Mouse (Mus musculus) bone marrow, adult 2 months (tissue): ENCODE results near the gene Rph3a. TPM values are rescaled to one million over a fixed set of nuclear protein-coding genes. Genes with fewer than 3 reads are reported as not detected.
A peak's percentile ranks its signal among the peaks of the same experiment; 100 is the strongest.

Experiments used
- H3K27ac ChIP-seq: fragments of 200-500 bp; 2 replicates; pipeline ENCODE4 v1.5.1; 2012; ENCODE audit warnings: low read depth, mild to moderate bottlenecking, control low read depth, inconsistent platforms, low read length; ENCODE audit not compliant: control insufficient read depth, poor library complexity, insufficient read depth
- H3K4me1 ChIP-seq: fragments of 200-500 bp; 2 replicates; pipeline ENCODE4 v1.6.1; 2011; ENCODE audit warnings: low read length; ENCODE audit not compliant: control insufficient read depth, insufficient read depth
- H3K4me3 ChIP-seq: fragments of 200-500 bp; replicated peaks from 2 replicates; pipeline ENCODE3; 2011; ENCODE audit warnings: mild to moderate bottlenecking, low read depth, low read length, control low read depth; ENCODE audit not compliant: control insufficient read depth
- CTCF ChIP-seq: fragments of 200-500 bp; IDR thresholded peaks from 2 replicates; pipeline ENCODE4 v1.5.1; 2011; ENCODE audit warnings: low read length, control low read depth; ENCODE audit not compliant: control insufficient read depth, insufficient read depth
- POLR2A ChIP-seq: fragments of 200-500 bp; IDR thresholded peaks from 2 replicates; pipeline ENCODE4 v1.6.1; 2011; ENCODE audit warnings: low read depth, mild to moderate bottlenecking, control low read depth, low read length, borderline replicate concordance; ENCODE audit not compliant: control insufficient read depth
- WGBS: fragments of 180-500 bp; shearing (Covaris S2); methylation state at CpG from one replicate; pipeline ENCODE4 v1.1.7; 2018; 5-methylcytosine and 5-hydroxymethylcytosine counted together
- polyA plus RNA-seq: library from polyadenylated mRNA; stranded (reverse); fragments of >200 nt; gene quantifications from 2 replicates; pipeline ENCODE4 v1.2.4, GENCODE M21; 2011; ENCODE audit warnings: low replicate concordance; ENCODE audit not compliant: missing spikeins, insufficient read depth, insufficient read length

The Rph3a gene
- polyA plus RNA-seq, 1 experiment: not detected

DNA sequence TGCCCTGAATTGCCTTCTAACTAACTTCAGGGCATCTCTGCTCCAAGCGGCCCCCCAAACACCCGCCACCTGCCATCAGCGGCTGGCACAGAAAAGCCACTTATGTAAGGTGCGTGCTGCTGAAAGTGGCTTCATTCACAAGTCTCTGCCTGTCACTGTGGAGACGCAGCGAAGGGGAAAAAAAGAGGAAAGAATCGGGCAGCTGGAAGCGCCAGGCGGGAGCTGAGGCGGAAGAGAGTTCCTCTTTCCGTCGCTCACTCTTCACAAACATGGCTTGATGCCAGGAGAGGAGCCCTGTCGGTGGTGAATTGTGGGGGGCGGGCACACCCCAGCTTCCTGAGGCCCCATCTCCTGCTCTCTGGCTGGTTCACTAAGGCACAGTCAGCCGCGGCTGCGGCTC, 6.1 kb downstream of the Rph3a start:
- Histone ChIP-seq H3K27ac (no peak overlapping the region), H3K4me3 (no peak overlapping the region), H3K4me1 (no peaks in the 10 kb centered on the region)
- 1% methylated on average over 17 of the region's 17 CpGs for WGBS
- TF ChIP-seq CTCF: no peak
- no peak for TF ChIP-seq POLR2A

DNA sequence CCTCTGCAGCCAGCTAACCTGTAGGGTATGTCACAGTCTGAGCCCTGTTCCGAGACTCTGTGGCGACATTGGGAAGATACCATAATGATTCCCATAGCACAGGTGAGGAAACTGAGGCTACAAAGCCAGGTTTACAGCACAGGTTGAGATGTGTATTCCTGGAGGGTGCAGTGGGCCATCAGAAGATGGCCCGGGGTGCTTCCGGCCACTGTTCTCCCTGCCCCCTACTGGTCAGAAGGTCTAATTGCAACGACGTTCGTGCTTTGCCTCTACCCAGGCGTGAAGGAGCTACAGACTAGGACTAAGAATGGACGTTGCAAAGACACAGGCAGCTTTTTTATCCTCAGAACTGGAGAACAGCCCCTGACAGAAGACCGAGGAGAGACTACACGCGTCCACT, 10.3 kb downstream of the Rph3a start:
- H3K4me3 ChIP-seq: no peak overlapping the region
- 35% methylated on average over 12 of the region's 12 CpGs for WGBS

DNA sequence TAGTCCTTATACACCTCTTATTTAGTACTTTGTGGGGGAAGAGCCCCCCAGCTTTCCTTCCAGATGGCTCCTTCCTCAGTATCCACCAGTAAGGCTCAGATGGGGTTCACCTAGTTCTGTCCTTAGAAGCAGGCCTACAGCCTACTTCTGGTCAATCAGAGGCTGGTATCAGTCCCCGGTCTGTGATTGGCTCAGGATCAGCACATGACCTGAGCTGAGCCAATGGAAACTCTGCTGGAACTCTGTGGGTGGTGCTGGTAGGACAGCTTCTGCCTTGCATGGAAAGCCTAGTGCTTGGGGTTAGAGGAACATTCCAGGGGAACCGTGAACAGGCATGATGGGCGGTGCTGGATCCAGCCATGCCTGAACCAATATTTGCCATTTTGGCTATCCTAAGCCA, 21.5 kb downstream of the Rph3a start:
- WGBS: 75% methylated on average over 3 of the region's 3 CpGs
- H3K27ac ChIP-seq: no peak overlapping the region

More for the DNA sequence above, 10.3 kb downstream of the Rph3a start:
- Histone ChIP-seq H3K27ac (no peak overlapping the region), H3K4me1 (no peaks in the 10 kb centered on the region)
- TF ChIP-seq POLR2A (no peak), CTCF (peak; percentile 63; the same call in 1 of the 2 replicates)

DNA sequence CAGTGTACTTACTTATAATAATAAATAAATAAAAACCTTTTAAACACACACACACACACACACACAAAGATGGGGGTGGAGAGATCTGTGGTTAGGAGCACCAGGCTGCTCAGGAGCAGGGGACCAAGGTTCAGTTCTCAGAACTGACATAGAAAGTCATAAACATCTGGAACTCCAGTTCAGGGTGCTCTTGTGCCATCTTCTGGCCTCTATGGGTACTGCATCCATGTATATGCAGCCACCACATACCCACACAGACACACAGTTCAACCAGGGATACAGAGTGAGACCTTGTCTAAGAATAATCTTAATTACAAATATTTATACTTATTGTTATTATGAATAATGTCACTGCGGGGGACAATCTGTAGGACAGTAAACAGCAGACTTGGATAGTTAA, 26.9 kb downstream of the Rph3a start:
- H3K4me1 ChIP-seq: no peaks in the 10 kb centered on the region
- H3K4me3 ChIP-seq: no peak overlapping the region
- H3K27ac ChIP-seq: no peak overlapping the region
- whole genome bisulfite sequencing: 72% methylated on average over 1 of the region's 1 CpGs
- TF ChIP-seq CTCF (no peak), POLR2A (no peak)

More for the DNA sequence above, 21.5 kb downstream of the Rph3a start:
- TF ChIP-seq POLR2A: no peak
- TF ChIP-seq CTCF: no peak
- Histone ChIP-seq H3K4me3 (no peak overlapping the region), H3K4me1 (no peaks in the 10 kb centered on the region; the same call in 1 of the 2 replicates)

DNA sequence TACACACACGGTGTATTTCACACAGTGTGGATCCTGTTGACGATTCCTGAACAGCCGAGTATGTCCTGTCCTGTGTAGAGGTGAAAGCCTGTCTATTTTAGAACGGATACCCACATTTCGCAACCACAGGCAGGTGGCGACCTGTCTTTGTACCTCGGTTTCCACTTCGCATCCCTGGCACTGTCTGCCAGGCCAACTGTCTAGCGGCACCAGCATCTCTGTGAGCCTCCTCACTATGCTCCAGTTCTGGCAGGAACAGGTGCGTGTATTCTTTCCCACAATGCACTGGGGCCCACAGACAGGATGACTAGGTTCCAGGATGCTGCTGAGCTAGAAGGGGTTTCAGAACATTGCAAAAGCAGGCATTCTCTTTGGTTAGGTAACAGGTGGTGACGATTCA, 28.7 kb downstream of the Rph3a start:
- no peak for TF ChIP-seq CTCF
- TF ChIP-seq POLR2A: no peak
- Histone ChIP-seq H3K27ac (no peak overlapping the region), H3K4me1 (no peaks in the 10 kb centered on the region), H3K4me3 (no peak overlapping the region)
- WGBS: 85% methylated on average over 11 of the region's 11 CpGs

DNA sequence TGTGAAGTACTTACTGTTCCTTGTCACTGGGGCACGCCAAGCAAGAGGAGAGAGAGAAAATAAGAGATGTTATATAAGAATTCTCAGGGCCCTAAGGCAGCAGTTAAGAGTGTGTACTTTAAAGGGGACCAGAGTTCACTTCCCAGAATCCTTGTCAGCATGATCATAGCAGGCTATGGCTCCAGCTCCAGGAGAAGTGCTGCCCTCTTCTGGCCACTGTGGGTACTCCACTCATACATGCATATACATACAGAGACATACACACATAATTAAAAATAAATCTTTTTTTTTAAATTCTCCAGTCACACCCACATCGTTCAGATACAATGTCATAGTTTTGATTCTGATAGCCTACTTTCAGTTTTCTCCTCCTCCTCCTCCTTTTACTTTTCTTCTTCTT, 29.8 kb downstream of the Rph3a start:
- Histone ChIP-seq H3K4me1 (no peaks in the 10 kb centered on the region), H3K4me3 (no peak overlapping the region), H3K27ac (no peak overlapping the region)
- WGBS: 76% methylated on average over 2 of the region's 2 CpGs
- TF ChIP-seq POLR2A (no peak), CTCF (no peak)

DNA sequence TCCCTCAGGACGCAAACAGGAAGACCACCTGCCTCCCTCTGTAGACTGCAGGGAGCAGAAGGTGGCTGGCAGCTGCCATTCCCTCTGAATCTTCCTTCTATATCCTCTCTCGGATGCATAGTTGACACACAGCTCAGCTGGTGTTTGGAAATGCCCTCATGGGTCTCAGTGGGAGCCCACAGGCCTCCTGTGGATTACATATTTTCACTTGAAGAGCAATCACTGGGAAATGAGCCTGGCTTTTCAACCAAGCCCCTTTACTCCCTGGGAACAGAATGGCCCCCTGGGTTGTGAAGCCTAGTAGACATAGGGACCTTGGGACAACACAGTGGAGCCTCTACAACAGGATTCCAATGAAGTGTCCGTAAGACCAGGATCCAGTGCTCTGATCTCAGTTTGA, 33.8 kb downstream of the Rph3a start:
- Histone ChIP-seq H3K4me3 (no peak overlapping the region), H3K27ac (no peak overlapping the region), H3K4me1 (no peaks in the 10 kb centered on the region)
- WGBS: 46% methylated on average over 3 of the region's 3 CpGs
- TF ChIP-seq POLR2A (no peak), CTCF (no peak)

DNA sequence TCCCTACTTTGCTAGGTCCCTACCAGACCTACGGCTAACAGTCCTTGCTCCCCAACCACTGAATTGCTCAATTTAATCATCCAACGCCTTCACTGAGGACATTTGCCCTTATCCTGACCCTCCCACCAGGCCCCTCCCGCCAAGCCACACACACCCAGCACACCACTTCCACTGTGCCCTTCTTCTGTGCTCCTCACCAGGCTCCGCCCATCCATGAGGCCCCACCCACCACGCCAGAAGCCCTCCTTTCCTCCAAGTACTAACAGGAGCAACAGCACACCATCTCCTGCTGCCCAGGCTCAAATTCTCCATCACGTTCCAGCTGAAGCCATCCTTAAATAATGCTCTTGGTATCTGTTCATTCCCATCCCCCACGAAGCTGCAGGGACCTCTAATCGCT, 35.4 kb downstream of the Rph3a start:
- H3K4me1 ChIP-seq: no peaks in the 10 kb centered on the region
- TF ChIP-seq CTCF (no peak), POLR2A (no peak)
- WGBS: 43% methylated on average over 8 of the region's 8 CpGs
- H3K27ac ChIP-seq: no peak overlapping the region
- no peak overlapping the region for H3K4me3 ChIP-seq

DNA sequence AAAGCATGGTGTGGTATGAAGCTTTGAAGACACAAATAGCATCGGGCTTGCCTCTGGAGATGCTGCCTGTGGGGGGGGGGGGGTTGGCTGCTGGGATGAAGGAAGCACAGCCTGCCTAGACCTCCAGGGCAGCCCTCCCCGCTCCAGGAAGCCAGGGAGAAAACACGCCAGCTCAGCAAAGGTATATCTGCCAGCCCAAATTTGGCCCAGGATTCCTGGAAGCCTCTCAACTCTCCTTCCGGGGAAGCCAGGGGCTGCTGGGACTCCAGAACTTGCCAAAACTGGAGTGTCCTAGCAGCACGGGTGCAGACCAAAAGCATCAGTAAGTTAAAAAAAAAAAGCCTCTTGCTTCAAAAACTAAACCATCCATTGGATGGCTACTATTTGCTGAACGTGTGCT, 37.6 kb downstream of the Rph3a start:
- no peak for TF ChIP-seq POLR2A
- no peak for TF ChIP-seq CTCF
- no peak overlapping the region for H3K27ac ChIP-seq
- no peaks in the 10 kb centered on the region for H3K4me1 ChIP-seq
- 69% methylated on average over 6 of the region's 6 CpGs for WGBS
- H3K4me3 ChIP-seq: no peak overlapping the region
